Comparison of ENCODE assay signal across 10 mouse cellular contexts in the genomic region with DNA sequence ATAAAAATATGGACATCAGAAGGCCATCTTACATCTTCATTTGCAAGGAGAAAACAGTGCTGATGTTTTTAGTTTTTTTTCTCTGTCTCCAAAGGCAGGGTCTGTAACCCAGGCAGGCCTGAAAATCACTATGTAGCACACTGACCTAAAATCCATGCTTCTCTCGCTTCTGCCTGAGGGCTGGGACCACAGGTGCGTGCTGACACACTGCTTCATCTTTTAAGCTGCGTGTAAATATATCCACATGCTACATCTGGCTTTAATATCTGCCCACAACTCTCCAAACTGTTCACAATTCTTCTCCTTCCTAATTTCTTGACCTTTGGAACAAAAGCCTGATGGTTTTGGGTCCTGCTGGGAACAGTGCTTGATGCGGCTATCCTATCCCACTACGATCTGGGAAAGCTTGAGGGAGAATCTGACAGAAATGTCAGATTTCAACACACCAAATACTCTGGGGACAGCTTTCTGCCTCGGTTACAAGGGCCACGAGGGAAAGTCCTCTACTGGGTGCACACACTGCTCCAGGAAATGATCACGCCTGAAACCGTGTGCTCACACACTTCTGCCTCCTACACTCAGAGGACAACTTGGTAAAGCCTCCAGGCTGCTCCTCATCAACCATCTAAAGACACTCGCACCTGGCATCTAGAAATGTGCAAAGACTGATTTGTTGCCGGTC. TPM values are rescaled to one million over a fixed set of nuclear protein-coding genes. Genes with fewer than 3 reads are reported as not detected.
DNase-seq lines count a peak whose midpoint lies in the region; ATAC-seq and TF ChIP-seq lines count a peak whose summit lies in the region.
"Had no signal": no experiment of that assay in that cellular context is flagged by ENCODE, and none has a peak within 500 bp of the region (broad histone marks: within the 10 kb centered on the region; RNA-seq: fewer than 3 reads in every experiment).

No protein-coding gene starts in this region.

- no peak for DNase-seq in heart, postnatal 14 days
- DNase-seq in 3T3-L1 (ENCODE audit: low read depth, low spot score) (peak; percentile 29), adipocyte (ENCODE audit: low spot score) (peak; percentile 71)
- DNase-seq in right cerebral cortex, adult 2 months (ENCODE audit: low spot score in 2 of 2), result no peak
- no peak for DNase-seq in cerebellum, postnatal 25 days
- no peak for DNase-seq in spleen, postnatal 36 days (ENCODE audit: low spot score in 2 of 2)
- DNase-seq: kidney, adult 18-20 months; right cerebral cortex, postnatal 14 days had no signal

- H3K36me3 ChIP-seq in heart, embryonic 13.5 days, result peaks cover 37% of the 10 kb centered on the region
- peaks cover 14% of the 10 kb centered on the region for H3K36me3 ChIP-seq in intestine, postnatal 0 days (ENCODE audit: control insufficient read depth, insufficient read depth)

- no peak for TF ChIP-seq CTCF in intestine, postnatal 0 days (IDR thresholded peaks at IDR 0.05; ENCODE audit: low read depth)

- H3K4me1 ChIP-seq in heart, embryonic 13.5 days, result peaks cover 68% of the 10 kb centered on the region
- peaks cover 8% of the 10 kb centered on the region; the same call in 1 of the 2 replicates for H3K4me1 ChIP-seq in intestine, postnatal 0 days (replicated peaks; ENCODE audit: control insufficient read depth, insufficient read depth, low read length)

- H3K9me3 ChIP-seq in heart, embryonic 13.5 days, result no peaks in the 10 kb centered on the region
- H3K9me3 ChIP-seq in intestine, postnatal 0 days (ENCODE audit: control insufficient read depth), result no peaks in the 10 kb centered on the region

- H3K27me3 ChIP-seq in heart, embryonic 13.5 days (replicated peaks), result no peaks in the 10 kb centered on the region
- H3K27me3 ChIP-seq in intestine, postnatal 0 days (replicated peaks; ENCODE audit: control insufficient read depth, insufficient read depth, low read length), result no peaks in the 10 kb centered on the region

- H3K27ac ChIP-seq in heart, embryonic 13.5 days (replicated peaks), result peak overlapping the region; percentile 59; the same call in 1 of the 2 replicates
- H3K27ac ChIP-seq in intestine, postnatal 0 days (ENCODE audit: low read depth, low read length), result no peak overlapping the region

- H3K4me3 ChIP-seq in heart, embryonic 13.5 days, result peak overlapping the region; percentile 92
- no peak overlapping the region for H3K4me3 ChIP-seq in intestine, postnatal 0 days (ENCODE audit: low read depth, low read length)

- H3K9ac ChIP-seq in heart, embryonic 13.5 days, result peak overlapping the region; percentile 97
- no peak overlapping the region for H3K9ac ChIP-seq in intestine, postnatal 0 days (ENCODE audit: low read depth, low read length)

- intact Hi-C loops in heart, postnatal 14 days (cut with DNase I), result no loop called here

- peak overlapping the region; percentile 95 for H3K4me2 ChIP-seq in heart, embryonic 13.5 days
- H3K4me2 ChIP-seq in intestine, postnatal 0 days (replicated peaks; ENCODE audit: low read depth), result peak overlapping the region; percentile 87

- ATAC-seq in heart, embryonic 13.5 days (ENCODE audit: extremely low read depth, insufficient number of reproducible peaks, low FRiP score, low TSS enrichment), result no peak
- no peak for ATAC-seq in intestine, postnatal 0 days

- WGBS in heart, embryonic 13.5 days, result 70% methylated on average over 11 of the region's 11 CpGs
- 60% methylated on average over 11 of the region's 11 CpGs for WGBS in intestine, postnatal 0 days

RNA-seq across cellular contexts. Expression of a gene that starts 1.7 kb away (rescaled TPM):
- polyA plus RNA-seq in heart, embryonic 13.5 days (2015; fragmentation: Nextera tagmentation; extraction: Ambion mirVana), result 34.5 and 37.4 TPM in 2 replicates
- 10 to 100 TPM; 29.9 to 34.6 TPM for total RNA-seq in heart, postnatal 14 days (2021)
- 24.8 and 25.0 TPM in 2 replicates for polyA plus RNA-seq in intestine, postnatal 0 days (2015; fragmentation: Nextera tagmentation; extraction: Ambion mirVana)

RNA-seq across cellular contexts. Expression of a gene that starts 2.1 kb away (rescaled TPM):
- 101 and 108 TPM in 2 replicates for polyA plus RNA-seq in heart, embryonic 13.5 days (2015; fragmentation: Nextera tagmentation; extraction: Ambion mirVana)
- 100 to 1,000 TPM; 119 to 127 TPM for total RNA-seq in heart, postnatal 14 days (2021)
- 103 and 107 TPM in 2 replicates for polyA plus RNA-seq in intestine, postnatal 0 days (2015; fragmentation: Nextera tagmentation; extraction: Ambion mirVana)

Comparison
In these comparisons a context has a peak if more than half of its experiments do, and no peak if none do; other contexts are left out.
1. DNase-seq: peak in 3T3-L1 (single experiment) and adipocyte (single experiment); none in heart, postnatal 14 days (0 of 2), right cerebral cortex, adult 2 months (0 of 2), cerebellum, postnatal 25 days (0 of 2) and spleen, postnatal 36 days (0 of 2).